Mouse (Mus musculus): Measurements from ENCODE around the gene Prkci.

DNA sequence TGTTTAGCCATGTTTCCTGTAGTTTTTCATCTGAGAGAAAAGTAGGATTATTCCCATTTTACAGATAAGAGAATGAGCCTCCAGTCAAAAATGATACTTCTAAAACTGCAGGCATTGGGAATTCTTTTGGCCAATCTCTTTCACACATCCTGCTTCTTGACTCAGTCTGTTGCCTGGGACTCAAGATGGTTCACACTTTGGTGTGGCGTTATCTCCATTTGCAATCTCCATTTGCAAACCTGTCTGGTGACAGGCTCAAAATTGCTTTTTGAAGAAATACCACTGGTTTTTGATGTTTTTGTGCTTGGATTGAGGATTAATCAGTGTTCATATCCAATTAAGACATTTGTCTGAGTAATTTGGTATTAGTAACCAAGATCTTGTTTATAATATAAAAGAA is 103.0 kb downstream of the Prkci start:
- no peak for TF ChIP-seq POLR2A (IDR thresholded peaks at IDR 0.05; ENCODE audit: borderline replicate concordance, insufficient read depth, low read length)
- TF ChIP-seq CTCF (IDR thresholded peaks at IDR 0.05; ENCODE audit: borderline replicate concordance, insufficient read depth, low read depth, low read length) = no peak
